Mouse (Mus musculus) left cerebral cortex, postnatal 36 days (tissue): Measurements from ENCODE around the gene Rere. TPM values are rescaled to one million over a fixed set of nuclear protein-coding genes. Genes with fewer than 3 reads are reported as not detected.
"Not testable (repeated sequence)": the region's sequence is repeated elsewhere in the genome, so short reads cannot be mapped to it uniquely, and the experiment has no call there.

Experiments
- DNase-seq, 2 experiments: peaks; one replicate each; pipeline ENCODE4 v3.0.0; 2021 to 2022; ENCODE audit warnings: low spot score in 2 of 2, mixed read lengths in 1 of 2
- intact Hi-C: fragments of 180-260 bp; cut with DNase I; formaldehyde crosslinking; loops from one replicate; pipeline ENCODE4 v1.15.1; 2025
- total RNA-seq, 2 experiments: library from RNA; stranded (reverse); gene quantifications; 2 replicates each; pipeline ENCODE4 v1.2.3; 2021

Rere gene
- total RNA-seq, 2 experiments from 2014 or later = 86.7 to 131 TPM

DNA sequence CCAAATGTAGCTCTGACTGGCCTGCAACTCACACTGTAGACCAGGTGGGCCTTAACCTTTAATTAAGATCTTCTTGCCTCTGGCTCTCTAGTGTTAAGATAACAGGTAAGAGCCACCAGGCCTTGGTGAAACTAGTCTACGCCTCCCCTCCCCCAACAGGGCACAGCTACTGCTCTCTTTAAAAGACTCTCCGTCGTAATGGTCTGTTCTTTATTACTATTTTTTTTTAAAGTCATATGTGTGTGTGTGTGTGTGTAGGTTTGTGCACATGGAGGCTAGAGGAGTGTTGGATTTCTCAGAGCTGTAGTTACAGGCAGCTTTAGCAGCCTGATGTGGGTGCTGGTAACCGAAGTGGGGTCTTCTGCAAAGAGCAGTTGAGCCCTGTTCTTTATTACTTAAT, 987 bp upstream of the Rere start:
- DNase-seq = no peak
- intact Hi-C loops = loop anchor here (5.0 kb wide), 2 partner anchors 62 to 182 kb away; no protein-coding TSS in a partner anchor

DNA sequence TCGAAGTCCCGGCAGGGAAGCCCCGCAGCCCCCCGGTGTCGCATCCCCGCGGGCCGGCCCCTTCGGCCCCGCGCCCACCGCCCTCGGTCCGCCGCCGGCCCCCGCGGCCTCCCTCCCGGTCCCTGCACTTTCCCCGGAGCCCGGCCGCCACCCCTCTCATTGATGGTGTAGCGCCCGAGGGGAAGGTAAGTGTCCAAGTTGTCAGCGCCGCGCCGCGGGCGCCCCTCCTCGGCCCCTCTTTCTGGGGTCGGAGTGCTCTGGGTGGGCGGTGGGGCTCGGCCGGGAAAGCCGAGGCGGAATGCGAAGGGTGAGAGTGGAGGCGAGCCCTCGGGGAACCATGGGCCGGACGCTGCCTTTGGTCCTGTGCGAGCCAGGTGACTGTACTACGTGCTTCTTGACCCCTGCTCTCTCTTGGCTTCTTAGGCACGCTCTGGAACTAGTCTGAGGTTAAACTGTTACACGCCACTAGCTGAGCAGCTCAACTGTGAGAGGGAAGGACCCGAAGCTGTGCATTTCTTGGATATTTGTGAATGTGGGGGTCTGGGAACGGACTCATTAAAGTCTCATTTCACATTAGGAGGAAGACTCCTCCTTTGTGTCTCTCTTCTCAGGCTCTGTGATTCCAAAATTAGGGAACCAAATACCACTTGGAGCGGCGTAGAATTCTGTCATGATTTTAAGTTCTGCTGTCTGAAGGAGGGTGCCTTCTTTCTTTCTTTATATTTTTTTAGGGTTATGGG, 615 bp downstream of the Rere start:
- intact Hi-C loops = loop anchor here (5.0 kb wide), 2 partner anchors 60 to 180 kb away; no protein-coding TSS in a partner anchor
- DNase-seq = peak; percentile 30 to 37

DNA sequence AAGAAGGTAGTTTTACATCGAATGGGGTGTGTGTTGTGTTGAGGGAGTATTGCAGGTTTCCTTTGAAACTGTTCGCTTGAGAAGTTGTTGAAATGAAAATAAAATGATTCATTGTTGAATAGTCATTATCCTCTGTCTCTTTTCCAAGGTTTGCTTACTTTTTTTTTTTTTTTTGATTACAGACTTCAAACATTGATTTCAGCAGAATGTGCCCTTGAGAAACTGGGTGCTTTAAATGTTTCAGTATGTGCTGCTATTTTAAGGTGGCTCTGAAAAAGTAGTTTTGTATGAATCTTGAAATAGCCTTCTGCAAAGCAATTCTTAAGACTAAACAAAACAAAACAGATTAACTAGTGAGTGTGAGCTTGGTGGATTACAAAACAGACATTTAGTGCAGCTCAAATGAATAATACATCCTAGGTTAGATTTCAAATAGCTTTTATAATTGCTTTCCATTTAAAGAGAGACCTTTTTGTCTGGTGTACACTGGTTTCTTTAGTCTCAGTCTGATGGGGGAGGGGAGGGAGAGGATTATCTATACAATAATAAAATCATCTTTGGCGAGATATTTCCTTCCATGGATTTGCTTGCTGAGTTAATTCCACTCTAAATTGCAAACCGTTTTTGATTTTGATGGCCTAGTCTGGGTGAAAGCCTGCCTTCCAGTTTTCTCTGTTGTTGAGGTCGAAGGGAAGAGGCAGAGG, 1.3 kb downstream of the Rere start:
- DNase-seq = no peak
- intact Hi-C loops = loop anchor here (5.0 kb wide), 2 partner anchors 60 to 180 kb away; no protein-coding TSS in a partner anchor

DNA sequence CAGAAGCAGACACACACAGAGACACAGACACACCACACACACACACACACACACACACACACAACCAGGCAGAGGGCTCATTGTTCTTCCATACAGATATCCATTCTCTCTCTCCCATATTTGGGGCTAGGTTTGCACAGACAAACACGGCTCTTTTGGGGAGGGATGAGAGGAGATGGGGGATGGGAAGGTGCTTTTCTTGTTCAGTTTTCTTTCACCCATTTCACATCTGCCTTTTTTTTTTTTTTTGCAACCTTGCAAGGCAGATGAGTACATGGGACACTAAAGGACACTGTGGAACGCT, 1.8 kb downstream of the Rere start:
- no peak for DNase-seq
- intact Hi-C loops = loop anchor here (5.0 kb wide), 2 partner anchors 59 to 179 kb away; no protein-coding TSS in a partner anchor

DNA sequence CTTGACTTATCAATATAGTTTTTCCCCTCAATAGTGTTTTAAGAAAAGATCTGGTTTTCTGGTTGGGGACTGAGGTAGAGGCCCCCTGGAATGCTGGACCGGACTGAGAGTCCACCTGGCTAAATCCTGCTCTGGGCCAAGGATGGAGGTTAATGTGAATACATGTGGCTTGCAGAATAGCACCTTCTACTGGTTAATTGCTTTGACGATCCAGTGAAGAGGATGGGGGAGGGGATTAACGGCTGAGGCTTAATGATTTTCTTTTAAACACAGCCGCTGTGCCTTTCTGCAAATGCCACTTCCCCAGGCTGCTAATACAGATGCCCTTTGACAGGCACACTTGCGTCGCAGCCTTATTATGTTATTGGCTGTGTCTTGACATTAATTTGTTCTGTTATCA, 2.5 kb downstream of the Rere start:
- no peak for DNase-seq
- intact Hi-C loops = loop anchor here (5.0 kb wide), 2 partner anchors 58 to 178 kb away; no protein-coding TSS in a partner anchor

DNA sequence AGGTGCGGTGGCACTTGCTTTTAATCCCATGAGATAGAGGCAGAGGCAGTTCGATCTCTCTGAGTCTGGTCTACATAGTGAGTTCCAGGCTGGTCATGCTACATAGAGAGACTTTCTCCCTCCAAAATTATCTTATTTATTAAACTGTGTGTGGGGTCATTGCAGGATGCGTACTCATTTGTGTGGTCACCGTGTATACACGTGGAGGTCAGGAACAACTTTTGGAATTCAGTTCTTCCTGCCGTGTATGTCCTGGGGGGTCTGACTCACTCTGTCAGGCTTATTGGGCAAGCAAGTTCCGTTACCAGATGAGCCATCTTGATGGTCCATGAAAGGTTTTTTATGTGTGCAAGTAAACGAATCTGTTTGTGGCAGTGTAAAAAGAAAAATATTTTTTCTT, 5.5 kb downstream of the Rere start:
- no peak for DNase-seq
- intact Hi-C loops = no loop called here

DNA sequence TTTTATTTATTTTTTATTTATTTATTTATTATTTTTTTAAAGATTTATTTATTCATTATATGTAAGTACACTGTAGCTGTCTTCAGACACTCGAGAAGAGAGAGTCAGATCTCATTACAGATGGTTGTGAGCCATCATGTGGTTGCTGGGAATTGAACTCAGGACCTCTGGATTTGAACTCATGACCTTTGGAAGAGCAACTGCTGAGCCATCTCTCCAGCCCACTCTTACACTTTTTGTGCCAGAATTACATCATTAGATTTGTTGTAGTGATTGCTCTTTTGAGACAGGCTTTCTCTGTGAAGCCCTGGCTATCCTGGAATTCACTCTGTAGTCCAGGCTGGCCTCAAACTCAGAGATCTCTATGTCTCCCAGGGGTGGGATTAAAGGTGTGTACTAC, 6.0 kb downstream of the Rere start:
- intact Hi-C loops, DNase-seq: not testable (repeated sequence)

DNA sequence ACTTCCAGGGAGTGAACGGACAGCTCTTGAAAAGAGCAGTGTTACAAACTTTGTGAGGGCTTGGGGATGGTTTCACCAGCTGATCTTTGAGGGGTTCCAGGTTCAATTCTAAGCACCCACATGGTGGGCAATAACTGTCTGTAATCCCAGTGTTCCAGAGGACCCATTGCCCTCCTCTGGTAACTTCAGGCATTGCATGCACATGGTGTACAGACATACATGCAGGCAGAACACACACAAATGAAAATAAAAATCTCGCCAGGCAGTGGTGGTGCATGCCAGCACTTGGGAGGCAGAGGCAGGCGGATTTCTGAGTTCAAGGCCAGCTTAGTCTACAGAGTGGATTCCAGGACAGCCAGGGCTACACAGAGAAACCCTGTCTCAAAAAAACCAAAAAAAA, 10.5 kb downstream of the Rere start:
- DNase-seq = no peak
- intact Hi-C loops = no loop called here

DNA sequence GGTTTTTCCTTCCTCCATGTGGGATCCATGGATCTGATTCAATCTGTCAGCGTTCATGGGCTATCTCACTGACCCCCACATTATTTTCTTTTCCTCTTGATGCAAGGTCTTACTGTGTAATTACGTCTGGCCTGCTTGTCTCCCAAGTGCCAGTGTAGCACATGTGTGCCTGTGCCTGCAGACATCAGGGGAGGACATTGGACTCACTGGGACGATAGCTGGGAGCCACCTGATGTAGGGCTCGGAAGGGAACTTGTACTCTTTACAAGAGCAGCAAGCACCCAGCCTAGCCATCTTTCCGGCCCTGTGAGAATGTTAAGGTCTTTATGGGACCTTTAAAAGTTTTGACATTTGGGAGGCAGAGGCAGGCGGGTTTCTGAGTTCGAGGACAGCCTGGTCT, 13.4 kb downstream of the Rere start:
- intact Hi-C loops = no loop called here
- no peak for DNase-seq

DNA sequence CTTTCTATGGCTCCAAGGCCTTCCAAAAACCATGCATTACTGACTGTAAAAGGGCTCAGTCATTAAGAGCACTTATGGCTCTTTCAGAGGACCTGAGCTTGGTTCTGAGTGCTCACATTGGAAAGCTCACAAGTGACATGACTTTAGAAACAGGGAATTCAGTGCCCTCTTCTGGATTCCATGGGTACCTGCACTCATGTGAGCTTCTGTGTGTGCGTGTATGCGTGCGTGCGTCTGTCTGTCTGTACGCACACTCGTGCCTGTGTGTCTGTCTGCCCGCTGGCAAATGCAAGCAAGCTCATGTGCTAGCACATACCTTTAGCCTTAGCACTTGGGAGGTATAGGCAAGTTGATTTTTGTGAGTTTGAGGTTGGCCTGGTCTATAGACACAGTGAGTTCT, 14.5 kb downstream of the Rere start:
- DNase-seq = no peak

DNA sequence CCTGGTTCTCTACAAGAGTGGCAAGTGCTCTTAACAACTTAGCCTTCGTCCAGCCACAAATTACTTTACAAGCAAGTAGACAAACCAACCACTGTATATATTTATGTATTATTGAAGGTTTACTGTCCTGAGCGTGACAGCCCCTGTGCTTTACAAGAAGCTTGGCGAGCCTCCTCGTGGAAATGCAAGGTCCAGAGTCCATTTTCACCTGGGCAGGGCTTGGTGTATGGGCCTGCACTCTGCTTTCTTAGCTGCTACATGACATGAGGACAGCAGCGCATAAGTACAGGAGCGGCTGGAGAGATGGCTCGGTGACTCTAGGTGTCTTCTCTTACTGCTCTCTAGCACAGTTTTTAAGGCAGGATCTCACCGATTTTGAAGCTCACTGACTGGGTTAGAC, 21.3 kb downstream of the Rere start:
- intact Hi-C loops = no loop called here
- no peak for DNase-seq

More for the DNA sequence above, 14.5 kb downstream of the Rere start:
- intact Hi-C loops = no loop called here

DNA sequence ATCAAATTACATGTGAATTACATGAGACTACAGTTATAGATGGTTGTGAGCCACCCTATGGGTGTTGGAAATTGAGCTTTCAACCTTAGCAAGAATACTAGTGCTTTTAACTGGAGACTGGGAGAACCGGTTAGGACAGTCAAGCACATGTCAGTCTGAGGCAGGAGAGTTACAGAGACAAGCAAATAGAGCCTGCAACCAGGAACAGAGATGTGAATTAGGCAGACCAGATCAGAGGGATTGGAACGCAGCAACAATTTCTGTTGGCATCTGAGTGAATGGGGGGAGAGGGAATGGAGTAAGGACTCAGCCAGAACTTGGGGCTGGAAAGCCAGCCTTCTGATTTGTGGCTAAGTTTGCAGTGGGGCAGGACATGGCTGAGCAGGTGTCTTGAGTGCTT, 25.3 kb downstream of the Rere start:
- no peak for DNase-seq
- intact Hi-C loops = no loop called here

DNA sequence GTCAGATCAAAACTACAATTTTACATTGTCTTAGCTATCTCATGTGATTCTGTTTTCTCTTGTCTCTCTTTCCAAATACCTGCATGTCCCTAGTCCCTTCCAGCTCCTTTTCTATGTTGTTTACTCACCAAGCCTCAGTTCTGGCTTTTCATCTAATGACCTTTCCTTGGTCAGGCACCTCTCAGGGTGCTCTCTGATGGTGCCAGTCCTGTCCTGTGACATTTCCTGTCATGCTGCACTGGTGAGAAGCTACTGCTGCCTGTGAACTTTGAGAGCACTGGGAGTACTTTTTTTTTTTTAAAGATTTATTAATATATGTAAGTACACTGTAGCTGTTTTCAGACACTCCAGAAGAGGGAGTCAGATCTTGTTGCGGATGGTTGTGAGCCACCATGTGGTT, 25.8 kb downstream of the Rere start:
- intact Hi-C loops = no loop called here
- DNase-seq = no peak

DNA sequence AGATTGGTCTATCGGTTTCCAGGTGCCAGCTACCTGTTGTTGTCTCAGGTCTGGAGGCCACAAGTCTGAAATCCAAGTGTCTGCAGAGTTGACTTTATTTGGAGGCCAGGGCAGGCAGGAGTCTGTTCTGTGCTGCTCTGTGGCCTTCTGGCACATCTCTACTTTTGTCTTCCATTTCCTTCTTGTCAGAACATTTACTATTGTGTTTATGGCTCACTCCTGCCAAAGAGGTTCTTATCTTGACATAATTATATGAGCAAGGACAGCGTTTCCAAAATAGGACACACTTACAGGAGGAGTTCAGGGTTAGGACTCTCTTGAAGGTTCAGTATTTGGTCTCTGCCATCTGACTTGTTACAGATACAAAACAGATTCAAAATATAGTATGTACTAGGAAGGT, 30.0 kb downstream of the Rere start:
- DNase-seq = no peak
- intact Hi-C loops = no loop called here

DNA sequence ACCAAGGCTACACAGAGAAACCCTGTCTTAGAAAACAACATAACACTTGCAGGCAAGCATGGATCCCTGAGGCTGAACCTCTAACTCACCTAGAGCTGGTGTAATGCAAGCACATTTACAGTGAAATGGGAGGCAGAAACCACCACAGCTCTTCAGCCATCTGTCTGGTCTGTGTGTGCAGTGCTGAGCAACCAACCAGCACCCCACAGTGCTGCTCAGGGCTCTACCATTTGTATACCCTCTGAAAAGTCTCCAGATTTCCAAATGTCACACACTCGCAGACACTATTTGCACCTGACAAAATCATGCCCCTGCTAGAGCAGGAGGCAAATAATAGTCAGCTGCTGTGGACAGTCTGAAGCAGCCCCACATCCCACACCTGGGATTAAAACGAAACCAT, 31.2 kb downstream of the Rere start:
- intact Hi-C loops = no loop called here
- no peak for DNase-seq

DNA sequence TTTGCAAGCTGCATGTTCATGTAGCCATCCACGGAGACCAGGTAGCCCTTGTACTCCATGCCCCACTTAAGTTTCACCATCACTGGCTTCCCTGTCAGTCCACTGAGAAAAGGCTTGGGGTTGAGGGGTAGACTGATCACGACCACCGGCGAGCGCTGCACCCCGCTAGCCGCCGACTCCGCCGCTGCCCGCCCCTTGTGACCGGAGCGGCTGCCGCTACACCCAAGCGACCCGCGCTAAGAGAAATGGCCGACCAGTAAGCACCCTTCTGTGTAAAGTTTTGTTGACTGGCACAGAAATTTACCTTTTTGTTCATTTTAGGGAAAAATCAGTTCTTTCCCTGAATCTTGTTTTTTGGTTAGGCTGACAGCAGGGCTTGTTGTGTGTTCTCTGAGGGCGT, 33.9 kb downstream of the Rere start:
- intact Hi-C loops = no loop called here

DNA sequence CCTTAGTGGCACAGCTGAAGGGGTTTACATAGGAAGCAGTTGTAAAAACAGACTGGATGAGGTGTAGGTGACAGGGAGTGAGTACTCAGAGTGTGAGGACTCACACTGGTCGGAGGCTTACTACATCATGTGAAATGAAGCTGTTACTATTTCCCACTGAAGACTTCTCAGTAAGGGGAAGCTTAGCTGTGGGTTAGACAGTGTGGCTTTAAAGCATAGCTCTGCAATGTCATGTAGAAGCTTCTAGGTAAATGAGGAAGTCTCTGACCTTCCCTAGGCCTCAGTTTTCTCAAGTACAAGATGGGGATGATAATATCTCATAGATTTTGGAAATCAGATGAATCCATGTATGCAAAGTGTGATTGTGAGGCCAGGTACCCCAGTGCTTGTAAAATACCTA, 35.1 kb downstream of the Rere start:
- intact Hi-C loops = no loop called here
- no peak for DNase-seq

More for the DNA sequence above, 33.9 kb downstream of the Rere start:
- DNase-seq = no peak

DNA sequence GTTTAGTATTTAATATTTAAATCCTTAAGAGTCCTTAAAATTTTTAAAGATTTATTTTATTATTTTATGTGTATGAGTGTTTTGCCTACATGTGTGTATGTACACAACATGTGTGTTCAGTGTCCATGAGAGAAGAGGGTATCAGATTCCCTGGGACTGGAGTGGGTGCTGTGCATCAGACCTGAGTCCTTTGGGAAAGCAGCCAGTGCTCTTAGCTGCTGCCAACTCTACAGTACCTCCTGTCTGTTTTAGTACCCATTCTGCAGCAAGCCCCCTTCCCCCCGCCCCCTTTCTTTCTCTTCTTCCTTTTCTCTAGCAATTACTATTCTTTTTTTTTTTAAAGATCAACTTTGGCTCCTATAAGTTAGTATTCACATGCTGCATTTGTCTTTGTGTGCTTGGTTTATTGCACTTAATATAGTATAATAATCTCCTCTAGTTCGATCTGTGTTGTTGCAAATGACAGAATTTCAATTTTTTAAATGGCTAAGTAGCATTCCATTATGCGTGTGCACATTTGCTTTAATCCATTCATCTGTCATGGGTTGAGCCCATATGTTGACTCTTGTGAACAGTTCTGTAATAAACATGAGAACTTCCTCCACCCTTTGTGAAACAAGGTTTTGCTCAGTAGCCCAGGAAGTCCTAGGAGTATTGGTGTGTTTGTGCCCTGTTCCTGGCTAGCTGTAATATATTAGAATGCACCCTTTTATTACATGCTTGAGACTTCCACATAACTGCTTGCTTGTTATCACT, 43.8 kb downstream of the Rere start:
- intact Hi-C loops = no loop called here
- DNase-seq = no peak

DNA sequence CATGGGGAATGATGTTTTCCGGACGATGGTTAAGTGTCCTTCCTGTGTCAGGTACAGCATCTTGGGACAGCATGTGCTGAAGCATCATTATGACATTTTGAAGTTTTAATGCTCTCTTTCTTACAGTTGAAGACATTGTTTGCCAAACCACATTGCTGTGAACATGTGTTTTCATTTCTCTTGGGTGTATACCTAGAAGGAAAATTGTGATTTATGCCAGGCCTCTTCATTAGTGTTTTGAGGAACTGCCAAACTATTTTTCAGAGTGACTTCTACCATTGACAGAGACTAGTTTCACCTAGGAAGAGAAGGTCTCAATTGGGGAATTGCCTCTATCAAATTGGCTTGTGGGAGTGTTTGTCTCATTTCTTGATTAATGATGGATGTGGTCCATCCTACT, 44.6 kb downstream of the Rere start:
- DNase-seq = no peak
- intact Hi-C loops = no loop called here

DNA sequence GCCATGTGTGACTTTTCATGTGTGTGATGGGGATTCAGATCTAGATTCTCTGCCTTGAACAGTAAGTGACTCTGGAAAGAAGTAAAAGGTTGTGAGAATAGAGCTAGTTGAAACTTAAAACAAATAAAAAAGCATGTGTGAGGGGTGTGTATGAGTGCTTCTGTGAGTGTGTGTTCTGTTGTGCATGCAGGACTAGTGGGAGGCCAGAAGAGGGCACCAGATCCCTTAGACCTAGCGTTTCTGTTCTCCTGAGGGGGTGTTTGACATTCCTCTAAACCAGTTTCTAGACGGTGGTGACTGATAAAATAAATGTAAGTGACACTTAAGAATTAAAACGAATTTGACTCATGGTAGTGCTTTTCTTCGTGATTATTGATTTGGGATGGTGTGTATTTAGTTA, 46.0 kb downstream of the Rere start:
- intact Hi-C loops = no loop called here
- no peak for DNase-seq
